Mouse (Mus musculus): ENCODE data around the gene Olfr890. TPM values are rescaled to one million over a fixed set of nuclear protein-coding genes. Genes with fewer than 3 reads are reported as not detected.
"Not testable (repeated sequence)": the region's sequence is repeated elsewhere in the genome, so short reads cannot be mapped to it uniquely, and the experiment has no call there.

The Olfr890 gene
- polyA plus RNA-seq (2016; fragmentation: Nextera tagmentation; extraction: Ambion mirVana): not detected in 2 replicates

DNA sequence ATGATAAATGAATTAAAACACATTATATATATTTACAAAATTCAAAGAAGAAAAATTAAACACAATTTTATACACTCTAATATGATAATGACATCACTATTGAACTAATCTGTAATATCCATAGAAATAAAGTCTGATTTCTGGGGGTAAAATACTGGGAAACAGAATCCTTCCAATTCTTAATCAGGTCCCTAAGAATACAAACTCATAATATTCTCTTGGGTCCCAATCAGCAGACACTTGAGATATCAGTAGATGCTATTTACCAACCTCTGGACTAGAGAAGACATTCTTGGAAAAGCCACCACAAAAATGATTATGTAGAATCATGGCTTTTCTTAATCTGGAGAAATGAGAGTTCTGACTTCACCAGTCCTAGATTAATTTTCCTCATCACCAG lies at the start of gene Olfr890:
TSS of gene Olfr890 (plus strand) at position 301 of the 400 bp plus-strand sequence.
- Histone ChIP-seq H3K36me3 (no peaks in the 10 kb centered on the region), H3K4me2 (replicated peaks) (no peak within 1 kb of the TSS), H3K4me1 (no peaks in the 10 kb centered on the region), H3K9ac (replicated peaks) (no peak within 1 kb of the TSS), H3K9me3 (no peaks in the 10 kb centered on the region), H3K4me3 (no peak within 1 kb of the TSS), H3K27ac (replicated peaks) (no peak within 1 kb of the TSS), H3K27me3 (no peaks in the 10 kb centered on the region)
- no peak for ATAC-seq (ENCODE audit: low FRiP score, low read depth)

DNA sequence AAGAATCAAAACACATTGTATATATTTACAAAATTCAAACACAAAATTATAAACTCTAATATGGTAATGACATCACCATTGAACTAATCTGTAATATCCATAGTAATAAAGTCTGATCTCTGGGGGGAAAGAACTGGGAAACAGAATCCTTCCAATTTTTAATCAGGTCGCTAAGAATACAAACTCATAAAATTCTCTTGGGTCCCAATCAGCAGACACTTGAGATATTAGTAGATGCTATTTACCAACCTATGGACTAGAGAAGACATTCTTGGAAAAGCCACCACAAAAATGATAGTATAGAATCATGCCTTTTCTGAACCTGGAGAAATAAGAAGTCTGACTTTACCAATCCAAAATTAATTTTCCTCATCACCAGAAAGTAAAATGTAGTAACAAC lies 34.5 kb upstream of the Olfr890 start, which contains the start of gene Olfr888:
TSS of gene Olfr888 (plus strand) at position 301 of the 400 bp plus-strand sequence.
- Histone ChIP-seq H3K4me2 (replicated peaks) (no peak within 1 kb of the TSS), H3K36me3 (no peaks in the 10 kb centered on the region), H3K9me3 (no peaks in the 10 kb centered on the region), H3K4me3 (no peak within 1 kb of the TSS), H3K27me3 (no peaks in the 10 kb centered on the region), H3K4me1 (no peaks in the 10 kb centered on the region), H3K27ac (replicated peaks) (no peak within 1 kb of the TSS), H3K9ac (replicated peaks) (no peak within 1 kb of the TSS)
- ATAC-seq (ENCODE audit: low FRiP score, low read depth): no peak
- 74% methylated on average over 1 of the region's 1 CpGs for WGBS

DNA sequence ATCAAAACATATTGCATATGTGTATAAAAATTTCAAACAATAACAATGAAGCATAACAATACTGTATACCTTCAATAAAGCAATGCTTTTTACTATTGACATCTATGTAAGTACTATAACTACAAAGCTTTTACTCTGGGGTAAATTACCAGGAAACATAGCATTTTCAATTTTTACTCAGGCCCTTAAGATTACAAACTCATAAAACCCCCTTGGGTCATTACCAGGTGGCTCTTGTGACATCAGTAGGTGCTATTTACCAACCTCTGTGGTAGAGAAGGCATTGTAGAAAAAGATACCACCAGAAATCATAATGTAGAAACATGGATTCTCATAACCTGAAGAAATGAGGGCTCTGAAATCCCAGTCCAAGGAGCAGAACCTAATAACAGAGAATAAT lies 27.4 kb upstream of the Olfr890 start, which contains the start of gene Olfr889:
TSS of gene Olfr889 (plus strand) at position 301 of the 400 bp plus-strand sequence.
- ATAC-seq (ENCODE audit: low FRiP score, low read depth): no peak
- no peak within 1 kb of the TSS for H3K27ac ChIP-seq (replicated peaks)
- no peaks in the 10 kb centered on the region for H3K27me3 ChIP-seq
- no peak within 1 kb of the TSS for H3K9ac ChIP-seq (replicated peaks)
- no peak within 1 kb of the TSS for H3K4me2 ChIP-seq (replicated peaks)
- no peaks in the 10 kb centered on the region for H3K4me1 ChIP-seq
- no peaks in the 10 kb centered on the region for H3K36me3 ChIP-seq
- no peaks in the 10 kb centered on the region for H3K9me3 ChIP-seq
- H3K4me3 ChIP-seq: no peak within 1 kb of the TSS

DNA sequence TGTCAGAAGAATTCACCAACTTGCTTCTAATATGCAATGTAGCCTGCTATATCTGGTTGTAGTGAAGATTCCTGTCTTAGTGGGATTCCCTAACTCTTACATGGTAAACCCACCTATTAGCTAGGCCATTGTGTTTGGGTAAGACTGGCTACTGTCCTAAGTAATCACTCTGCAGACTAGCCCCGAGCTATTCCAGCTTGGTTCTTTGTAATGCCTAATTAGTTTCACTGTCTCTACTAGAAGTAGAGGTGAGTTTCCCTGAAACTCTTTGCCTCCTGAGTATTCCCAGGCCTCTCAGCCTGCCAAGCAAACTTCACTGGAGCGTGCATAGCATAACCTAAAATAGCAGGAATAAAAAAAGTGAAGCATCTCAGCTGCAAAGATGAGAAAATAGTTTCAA lies 26.0 kb downstream of the Olfr890 start:
- 51% methylated on average over 2 of the region's 2 CpGs for WGBS
- ATAC-seq (ENCODE audit: low FRiP score, low read depth): not testable (repeated sequence)

DNA sequence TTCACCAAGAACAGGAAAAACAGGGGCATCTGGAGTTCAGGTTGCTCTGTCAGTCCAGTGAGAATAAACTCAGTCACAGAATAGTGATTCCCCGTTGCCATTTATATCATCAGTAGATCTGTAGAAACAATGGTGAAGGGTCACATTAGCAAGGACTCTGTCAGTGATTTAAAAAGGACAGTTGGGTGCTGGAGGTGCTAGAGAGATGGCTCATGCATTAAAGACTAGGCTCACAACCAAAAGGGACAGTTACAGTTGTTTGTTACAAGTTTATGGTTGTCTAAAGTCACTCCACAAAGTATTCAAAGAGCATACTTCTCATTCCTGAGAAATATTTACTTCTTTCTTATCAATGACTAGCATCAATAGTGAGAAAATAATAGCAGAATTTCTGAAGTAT lies 38.4 kb downstream of the Olfr890 start, which contains the start of gene Olfr891:
TSS of gene Olfr891 (minus strand) at position 101 of the 400 bp plus-strand sequence.
- Histone ChIP-seq H3K4me1 (no peaks in the 10 kb centered on the region), H3K4me2 (replicated peaks) (no peak within 1 kb of the TSS), H3K9me3 (0 out of 2 replicates have a peak, but pooled peaks cover 6% of the 10 kb centered on the region), H3K4me3 (no peak within 1 kb of the TSS), H3K9ac (replicated peaks) (no peak within 1 kb of the TSS), H3K36me3 (no peaks in the 10 kb centered on the region), H3K27me3 (no peaks in the 10 kb centered on the region), H3K27ac (replicated peaks) (no peak within 1 kb of the TSS)
- no peak for ATAC-seq (ENCODE audit: low FRiP score, low read depth)
- WGBS: 77% methylated on average over 1 of the region's 1 CpGs

More for the DNA sequence above, 26.0 kb downstream of the Olfr890 start:
- H3K36me3 ChIP-seq; H3K9ac ChIP-seq (replicated peaks); H3K27me3 ChIP-seq; H3K27ac ChIP-seq (replicated peaks); H3K4me1 ChIP-seq; H3K9me3 ChIP-seq; H3K4me2 ChIP-seq (replicated peaks); H3K4me3 ChIP-seq: not testable (repeated sequence)

Other genes with a start within 250 kb of the Olfr890 start
- gene Olfr145, start 245.8 kb upstream of the Olfr890 start, polyA plus RNA-seq (2016; fragmentation: Nextera tagmentation; extraction: Ambion mirVana): not detected in 2 replicates
- gene Olfr878, start 224.7 kb upstream of the Olfr890 start, polyA plus RNA-seq (2016; fragmentation: Nextera tagmentation; extraction: Ambion mirVana): not detected in 2 replicates
- gene Olfr881, start 150.7 kb upstream of the Olfr890 start, polyA plus RNA-seq (2016; fragmentation: Nextera tagmentation; extraction: Ambion mirVana): not detected in 2 replicates
- not detected in 2 replicates for gene Olfr883, start 116.7 kb upstream of the Olfr890 start, polyA plus RNA-seq (2016; fragmentation: Nextera tagmentation; extraction: Ambion mirVana)
- gene Olfr884, start 96.0 kb upstream of the Olfr890 start, polyA plus RNA-seq (2016; fragmentation: Nextera tagmentation; extraction: Ambion mirVana): not detected in 2 replicates
- not detected in 2 replicates for gene Olfr885, start 81.2 kb upstream of the Olfr890 start, polyA plus RNA-seq (2016; fragmentation: Nextera tagmentation; extraction: Ambion mirVana)
- gene Olfr887, start 58.4 kb upstream of the Olfr890 start, polyA plus RNA-seq (2016; fragmentation: Nextera tagmentation; extraction: Ambion mirVana): not detected in 2 replicates
- not detected in 2 replicates for gene Olfr888, start 34.4 kb upstream of the Olfr890 start, polyA plus RNA-seq (2016; fragmentation: Nextera tagmentation; extraction: Ambion mirVana)
- gene Olfr889, start 27.3 kb upstream of the Olfr890 start, polyA plus RNA-seq (2016; fragmentation: Nextera tagmentation; extraction: Ambion mirVana): 0.08 TPM in 2 replicates
- not detected in 2 replicates for gene Olfr891, start 38.3 kb downstream of the Olfr890 start, polyA plus RNA-seq (2016; fragmentation: Nextera tagmentation; extraction: Ambion mirVana)
- not detected in 2 replicates for gene Olfr893, start 65.8 kb downstream of the Olfr890 start, polyA plus RNA-seq (2016; fragmentation: Nextera tagmentation; extraction: Ambion mirVana)
- gene Olfr894, start 75.5 kb downstream of the Olfr890 start, polyA plus RNA-seq (2016; fragmentation: Nextera tagmentation; extraction: Ambion mirVana): not detected in 2 replicates
- not detected in 2 replicates for gene Olfr143, start 110.3 kb downstream of the Olfr890 start, polyA plus RNA-seq (2016; fragmentation: Nextera tagmentation; extraction: Ambion mirVana)
- not detected in 2 replicates for gene Olfr895, start 125.3 kb downstream of the Olfr890 start, polyA plus RNA-seq (2016; fragmentation: Nextera tagmentation; extraction: Ambion mirVana)
- not detected in 2 replicates for gene Olfr896-ps1, start 148.6 kb downstream of the Olfr890 start, polyA plus RNA-seq (2016; fragmentation: Nextera tagmentation; extraction: Ambion mirVana)
- gene Olfr25, start 186.5 kb downstream of the Olfr890 start, polyA plus RNA-seq (2016; fragmentation: Nextera tagmentation; extraction: Ambion mirVana): not detected in 2 replicates
- gene Olfr898, start 205.9 kb downstream of the Olfr890 start, polyA plus RNA-seq (2016; fragmentation: Nextera tagmentation; extraction: Ambion mirVana): not detected in 2 replicates
- gene Olfr250, start 224.4 kb downstream of the Olfr890 start, polyA plus RNA-seq (2016; fragmentation: Nextera tagmentation; extraction: Ambion mirVana): not detected in 2 replicates
- gene Olfr251, start 234.6 kb downstream of the Olfr890 start, polyA plus RNA-seq (2016; fragmentation: Nextera tagmentation; extraction: Ambion mirVana): not detected in 2 replicates